Mouse (Mus musculus): ENCODE data around the gene Sesn3. TPM values are rescaled to one million over a fixed set of nuclear protein-coding genes. Genes with fewer than 3 reads are reported as not detected.

Sesn3 gene
- polyA plus RNA-seq, 1 experiment: 3.9 TPM

DNA sequence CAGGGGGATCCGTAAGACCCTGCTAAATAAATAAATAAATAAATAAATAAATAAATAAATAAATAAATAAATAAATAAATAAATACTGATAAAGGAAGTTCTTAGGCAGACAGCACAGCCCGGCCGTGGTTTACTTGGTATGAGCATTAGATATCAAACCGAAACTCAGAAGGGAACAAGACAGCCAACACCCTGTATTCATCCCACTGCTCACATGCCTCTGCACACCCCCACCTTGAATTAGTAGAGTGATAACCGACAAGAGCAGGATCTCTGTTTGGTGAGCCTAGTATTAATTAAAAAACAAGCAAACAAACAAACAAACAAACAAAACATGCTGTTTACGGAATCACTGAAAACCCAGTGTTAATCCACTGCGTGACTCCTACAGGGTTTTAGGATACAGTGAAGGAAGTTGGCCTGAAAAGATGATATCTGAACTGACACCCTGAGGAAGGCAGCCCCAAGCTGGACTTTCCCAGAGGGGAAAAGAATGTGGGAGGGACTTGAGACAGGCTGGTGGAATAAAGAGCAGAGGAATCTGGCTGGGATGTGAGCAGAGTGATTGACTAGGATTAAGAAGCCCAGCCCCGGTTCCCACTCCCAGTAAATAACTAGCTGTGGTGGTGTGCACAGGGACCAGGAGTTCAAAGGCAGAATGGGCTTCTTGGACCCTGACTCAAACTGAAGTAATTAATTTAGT, 106.6 kb downstream of the Sesn3 start, which contains the start of gene Endod1:
Gene Endod1 (minus strand): TSS at position 155 of the 703 bp plus-strand sequence.
- no peak for TF ChIP-seq FLI1 (IDR thresholded peaks at IDR 0.05; ENCODE audit: low read length)
- TF ChIP-seq GATA1 (IDR thresholded peaks at IDR 0.05; ENCODE audit: borderline replicate concordance, low read length): no peak

DNA sequence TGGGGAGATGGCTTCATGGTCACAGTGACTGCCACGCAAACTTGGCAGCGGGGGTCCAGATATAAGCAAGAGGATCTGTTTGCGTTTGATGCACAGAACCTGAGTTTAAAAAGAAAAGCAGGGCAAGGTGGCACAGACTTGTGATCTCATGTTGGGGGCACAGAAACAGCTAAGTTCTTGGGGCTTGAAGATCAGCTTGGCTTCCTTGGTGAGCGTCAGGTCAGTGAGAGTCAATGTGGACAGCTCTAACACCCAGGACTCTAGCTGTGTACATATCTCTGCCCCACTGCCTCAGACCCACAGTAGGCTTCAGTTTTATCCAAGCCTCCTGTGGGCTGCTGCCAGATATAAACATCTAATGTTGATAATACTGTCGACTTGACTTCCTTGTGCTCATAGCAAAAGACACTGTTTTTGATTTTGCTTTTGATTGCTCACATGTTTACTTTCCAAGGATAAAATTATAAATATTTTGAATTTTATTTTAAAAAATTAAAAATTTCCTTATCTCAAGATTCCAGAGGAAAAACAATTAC, 107.5 kb downstream of the Sesn3 start:
- Histone ChIP-seq H3K27me3 (replicated peaks) (no peaks in the 10 kb centered on the region), H3K4me1 (peaks cover 61% of the 10 kb centered on the region), H3K36me3 (replicated peaks; ENCODE audit: low read length) (peaks cover 9% of the 10 kb centered on the region), H3K4me3 (replicated peaks) (no peak overlapping the region), H3K9me3 (no peaks in the 10 kb centered on the region)
- TF ChIP-seq GATA1 (IDR thresholded peaks at IDR 0.05; ENCODE audit: borderline replicate concordance, low read length) (no peak), FLI1 (IDR thresholded peaks at IDR 0.05; ENCODE audit: low read length) (no peak)

More for the DNA sequence above, 106.6 kb downstream of the Sesn3 start, which contains the start of gene Endod1:
- Histone ChIP-seq H3K27me3 (replicated peaks) (no peaks in the 10 kb centered on the region), H3K36me3 (replicated peaks; ENCODE audit: low read length) (peaks cover 13% of the 10 kb centered on the region), H3K9me3 (no peaks in the 10 kb centered on the region), H3K4me1 (peaks cover 67% of the 10 kb centered on the region), H3K4me3 (replicated peaks) (peak within 1 kb of the TSS; percentile 96)

Other genes starting within 250 kb of the Sesn3 start
- gene Endod1, start 106.4 kb downstream of the Sesn3 start, polyA plus RNA-seq (2012; ENCODE audit: insufficient read depth, low replicate concordance): 34.6 and 107 TPM in 2 replicates
- 0.07 TPM in 1 of 2 replicates, not detected in the other for gene Kdm4d, start 225.4 kb downstream of the Sesn3 start, polyA plus RNA-seq (2012; ENCODE audit: insufficient read depth, low replicate concordance)
- gene Cwc15, start 225.6 kb downstream of the Sesn3 start, polyA plus RNA-seq (2012; ENCODE audit: insufficient read depth, low replicate concordance): 24.0 TPM in 1 of 2 replicates, not detected in the other